Mouse (Mus musculus) lung, embryonic 15.5 days (tissue): ENCODE measurements around the gene Mrtfa. TPM values are rescaled to one million over a fixed set of nuclear protein-coding genes. Genes with fewer than 3 reads are reported as not detected.

ENCODE experiments used
- ATAC-seq: fragments of 200-750 bp; cut with Nextera tagmentation; 2 replicates; pipeline ENCODE4 v1.8.0; 2017; ENCODE audit warnings: moderate number of reproducible peaks, borderline replicate concordance; ENCODE audit not compliant: low FRiP score, low TSS enrichment; ENCODE audit errors: extremely low read depth
- H3K27ac ChIP-seq: fragments of 300-500 bp; sonication (generic); 2 replicates; pipeline ENCODE4 v1.5.1; 2015; ENCODE audit warnings: moderate library complexity, mild to moderate bottlenecking, inconsistent platforms
- H3K27me3 ChIP-seq: fragments of 300-500 bp; sonication (generic); 2 replicates; pipeline ENCODE4 v1.6.1; 2015; ENCODE audit warnings: inconsistent platforms
- H3K36me3 ChIP-seq: fragments of 300-500 bp; sonication (generic); 2 replicates; pipeline ENCODE4 v1.6.1; 2015; ENCODE audit warnings: inconsistent platforms
- H3K4me1 ChIP-seq: fragments of 300-500 bp; sonication (generic); 2 replicates; pipeline ENCODE4 v1.6.1; 2015; ENCODE audit warnings: inconsistent platforms
- H3K4me2 ChIP-seq: fragments of 300-500 bp; sonication (generic); 2 replicates; pipeline ENCODE4 v1.6.1; 2015; ENCODE audit warnings: inconsistent platforms, mild to moderate bottlenecking, moderate library complexity
- H3K4me3 ChIP-seq: fragments of 300-500 bp; sonication (generic); 2 replicates; pipeline ENCODE4 v1.5.1; 2015; ENCODE audit warnings: mild to moderate bottlenecking, inconsistent platforms
- H3K9ac ChIP-seq: fragments of 300-500 bp; sonication (generic); 2 replicates; pipeline ENCODE4 v1.6.1; 2015; ENCODE audit warnings: inconsistent platforms
- H3K9me3 ChIP-seq: fragments of 300-500 bp; sonication (generic); 2 replicates; pipeline ENCODE4 v1.6.1; 2016; ENCODE audit warnings: inconsistent platforms
- WGBS: fragments of 180-500 bp; shearing (Covaris S2); methylation state at CpG from one replicate; pipeline ENCODE4 v1.1.7; 2015; 5-methylcytosine and 5-hydroxymethylcytosine counted together
- polyA plus RNA-seq: library from polyadenylated mRNA; unstranded; fragments of >200 nt; fragmentation: Nextera tagmentation; extraction: Ambion mirVana; gene quantifications from 2 replicates; pipeline ENCODE4 v1.2.1, GENCODE M21; 2015

Mrtfa gene
- polyA plus RNA-seq, 1 experiment from 2014 or later, result 24.2 TPM

DNA sequence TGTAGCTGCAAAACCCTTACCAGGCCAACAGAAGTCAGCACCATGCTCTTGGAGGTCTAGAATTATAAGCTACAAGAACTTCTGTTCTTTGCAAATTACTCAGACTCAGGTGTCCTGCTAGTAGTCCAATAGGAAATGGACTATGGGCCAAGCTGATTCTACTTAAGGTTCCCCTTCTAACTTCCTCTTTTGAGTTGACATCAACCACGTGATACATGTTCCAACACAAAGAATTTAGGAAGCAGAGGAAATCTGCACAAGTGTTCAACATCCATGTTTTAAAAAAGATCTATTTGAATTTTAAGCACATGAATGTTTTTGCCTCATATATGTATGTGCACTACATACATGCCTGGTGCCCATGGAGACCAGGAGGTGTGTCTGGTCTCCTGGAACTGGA lies 116.0 kb downstream of the Mrtfa start:
- no peak overlapping the region for H3K27ac ChIP-seq
- H3K4me3 ChIP-seq, result no peak overlapping the region
- no peak overlapping the region for H3K4me2 ChIP-seq
- 0 out of 2 replicates have a peak, but pooled peaks cover 3% of the 10 kb centered on the region for H3K4me1 ChIP-seq
- no peak overlapping the region for H3K9ac ChIP-seq
- H3K9me3 ChIP-seq, result no peaks in the 10 kb centered on the region
- no peak for ATAC-seq
- 81% methylated on average over 1 of the region's 1 CpGs for WGBS
- no peaks in the 10 kb centered on the region for H3K27me3 ChIP-seq
- no peaks in the 10 kb centered on the region for H3K36me3 ChIP-seq

DNA sequence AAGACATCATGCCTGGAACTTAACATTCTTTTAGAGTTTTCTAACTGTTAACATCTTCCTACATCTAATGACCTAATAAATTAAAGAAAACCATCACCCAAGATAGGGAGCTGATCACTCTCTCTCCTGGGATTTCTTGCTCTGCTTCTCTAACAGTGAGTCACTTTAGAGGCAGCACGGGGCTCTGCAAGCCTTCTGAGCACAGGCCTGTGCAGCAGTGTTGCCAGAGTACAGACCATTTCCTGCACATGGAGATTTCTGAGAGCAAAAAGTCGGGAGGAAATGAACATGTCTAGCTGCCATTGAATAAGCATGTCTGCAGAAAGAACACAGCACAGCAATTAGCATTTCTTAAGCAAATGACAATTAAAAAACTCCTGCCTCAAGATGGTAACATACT lies 116.8 kb downstream of the Mrtfa start:
- WGBS, result 32% methylated on average over 2 of the region's 2 CpGs
- H3K9me3 ChIP-seq, result no peaks in the 10 kb centered on the region
- no peak overlapping the region for H3K4me2 ChIP-seq
- no peak for ATAC-seq
- no peak overlapping the region for H3K9ac ChIP-seq
- H3K4me1 ChIP-seq, result 0 out of 2 replicates have a peak, but pooled peaks cover 3% of the 10 kb centered on the region
- 0 out of 2 replicates have a peak, but pooled peaks cover 2% of the 10 kb centered on the region for H3K36me3 ChIP-seq
- no peak overlapping the region for H3K4me3 ChIP-seq
- no peaks in the 10 kb centered on the region for H3K27me3 ChIP-seq
- H3K27ac ChIP-seq, result no peak overlapping the region

DNA sequence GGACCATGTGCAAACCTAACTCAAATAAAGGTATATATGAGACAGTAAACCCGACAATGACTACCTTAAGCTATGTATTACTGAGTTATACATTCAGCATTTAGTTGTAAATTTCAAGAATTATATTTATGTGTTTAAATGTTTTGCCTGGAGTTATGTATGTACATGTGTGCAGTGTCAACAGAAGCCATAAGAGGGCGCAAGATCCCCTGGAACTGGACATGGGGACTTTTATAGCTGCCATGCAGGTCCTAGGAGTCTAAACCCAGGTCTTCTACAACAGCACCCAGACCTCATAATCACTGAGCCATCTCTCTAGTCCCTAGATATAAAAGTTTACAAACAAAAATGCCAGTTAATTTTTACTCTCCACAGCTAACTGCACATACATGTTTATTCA lies 117.8 kb downstream of the Mrtfa start:
- 71% methylated on average over 2 of the region's 2 CpGs for WGBS
- 0 out of 2 replicates have a peak, but pooled peaks cover 3% of the 10 kb centered on the region for H3K4me1 ChIP-seq

DNA sequence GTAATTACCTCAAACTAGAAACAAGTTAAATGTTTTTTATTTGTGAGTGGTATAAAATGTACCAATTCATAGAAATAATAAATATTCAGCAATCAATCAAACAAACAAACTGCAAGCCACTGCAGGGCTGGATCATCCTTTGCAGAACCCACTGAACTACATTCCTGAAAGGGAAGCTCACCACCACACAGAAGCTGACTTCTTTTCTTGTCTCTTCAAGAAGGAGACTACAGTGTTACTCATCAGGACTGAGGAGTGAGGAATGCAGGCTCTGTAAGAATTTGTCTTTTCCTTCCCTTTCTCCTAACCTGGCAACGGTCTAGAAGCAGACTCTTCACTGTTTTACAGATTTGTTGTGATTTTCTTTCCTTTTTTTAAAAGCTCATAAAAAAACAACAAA lies 120.1 kb downstream of the Mrtfa start:
- H3K4me2 ChIP-seq, result no peak overlapping the region

More for the DNA sequence above, 117.8 kb downstream of the Mrtfa start:
- ATAC-seq, result no peak
- no peak overlapping the region for H3K27ac ChIP-seq
- no peak overlapping the region for H3K9ac ChIP-seq
- H3K27me3 ChIP-seq, result no peaks in the 10 kb centered on the region
- no peak overlapping the region for H3K4me3 ChIP-seq
- H3K36me3 ChIP-seq, result 0 out of 2 replicates have a peak, but pooled peaks cover 4% of the 10 kb centered on the region
- H3K4me2 ChIP-seq, result no peak overlapping the region
- no peaks in the 10 kb centered on the region for H3K9me3 ChIP-seq

DNA sequence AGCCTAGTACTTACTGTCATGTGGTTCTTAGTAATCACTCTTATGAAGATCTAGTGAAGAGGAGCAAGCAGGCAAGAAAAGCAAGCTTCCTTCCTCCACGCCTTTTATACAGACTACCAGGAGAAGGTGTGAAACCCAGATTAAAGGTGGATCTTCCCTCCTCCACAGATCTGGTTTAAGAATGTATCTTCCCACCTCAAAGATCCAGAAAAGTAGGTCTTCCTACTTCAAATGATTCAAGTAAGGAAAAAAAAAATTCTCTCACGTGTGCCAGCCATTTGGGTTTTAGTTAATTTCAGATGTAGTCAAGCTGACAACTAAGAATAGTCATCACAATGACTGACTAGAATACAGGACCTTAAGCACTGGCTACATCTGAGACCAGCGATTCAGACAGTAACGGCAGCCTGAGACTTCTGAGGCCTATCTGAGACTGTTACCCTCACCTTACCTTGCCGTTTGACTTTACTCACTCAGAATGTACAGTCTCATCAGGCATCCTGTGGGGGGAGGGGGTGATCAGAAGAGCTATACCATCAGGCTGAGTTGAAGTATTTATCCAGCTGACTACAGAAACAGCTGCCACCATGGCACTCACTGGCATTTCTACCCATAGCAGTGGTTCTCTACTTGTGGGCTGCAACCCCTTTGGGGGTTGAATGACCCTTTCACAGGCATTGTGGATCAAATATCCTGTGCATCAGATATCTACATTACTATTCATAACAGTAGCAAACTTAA lies 121.7 kb downstream of the Mrtfa start:
- 0 out of 2 replicates have a peak, but pooled peaks cover 4% of the 10 kb centered on the region for H3K36me3 ChIP-seq
- ATAC-seq, result no peak
- WGBS, result 87% methylated on average over 5 of the region's 5 CpGs
- no peak overlapping the region for H3K4me3 ChIP-seq
- peaks cover 10% of the 10 kb centered on the region; the same call in 1 of the 2 replicates for H3K4me1 ChIP-seq
- no peak overlapping the region for H3K4me2 ChIP-seq
- H3K27ac ChIP-seq, result no peak overlapping the region
- H3K9me3 ChIP-seq, result no peaks in the 10 kb centered on the region
- H3K9ac ChIP-seq, result no peak overlapping the region
- no peaks in the 10 kb centered on the region for H3K27me3 ChIP-seq

More for the DNA sequence above, 120.1 kb downstream of the Mrtfa start:
- no peak overlapping the region for H3K9ac ChIP-seq
- H3K36me3 ChIP-seq, result 0 out of 2 replicates have a peak, but pooled peaks cover 4% of the 10 kb centered on the region
- no peak overlapping the region for H3K27ac ChIP-seq
- no peak for ATAC-seq
- no peak overlapping the region for H3K4me3 ChIP-seq
- WGBS, result 71% methylated on average over 1 of the region's 1 CpGs
- H3K27me3 ChIP-seq, result no peaks in the 10 kb centered on the region
- peaks cover 10% of the 10 kb centered on the region; the same call in 1 of the 2 replicates for H3K4me1 ChIP-seq
- no peaks in the 10 kb centered on the region for H3K9me3 ChIP-seq

DNA sequence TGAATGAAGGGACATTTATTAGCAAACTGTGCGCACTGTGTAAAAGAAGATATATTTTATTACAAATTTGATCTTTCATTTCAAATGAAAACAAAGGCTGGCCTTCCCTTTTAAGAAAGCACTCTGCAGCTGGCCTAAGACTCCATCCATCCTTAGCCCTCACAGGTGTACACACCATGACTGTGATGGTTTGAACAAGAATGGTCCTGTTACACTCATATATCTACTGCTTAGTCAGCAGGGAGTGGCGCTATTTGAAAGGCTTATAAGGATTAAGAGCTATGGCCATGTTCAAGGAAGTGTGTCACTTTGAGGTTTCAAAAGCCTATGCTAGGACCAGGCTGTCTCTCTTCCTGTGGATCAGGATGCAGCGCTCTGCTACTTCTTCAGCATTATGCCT lies 122.8 kb downstream of the Mrtfa start:
- ATAC-seq, result no peak
- WGBS, result 95% methylated on average over 3 of the region's 3 CpGs
- Histone ChIP-seq H3K4me1 (peaks cover 10% of the 10 kb centered on the region), H3K9ac (no peak overlapping the region), H3K4me3 (no peak overlapping the region), H3K27ac (no peak overlapping the region), H3K9me3 (no peaks in the 10 kb centered on the region), H3K27me3 (no peaks in the 10 kb centered on the region), H3K36me3 (0 out of 2 replicates have a peak, but pooled peaks cover 4% of the 10 kb centered on the region), H3K4me2 (no peak overlapping the region)

DNA sequence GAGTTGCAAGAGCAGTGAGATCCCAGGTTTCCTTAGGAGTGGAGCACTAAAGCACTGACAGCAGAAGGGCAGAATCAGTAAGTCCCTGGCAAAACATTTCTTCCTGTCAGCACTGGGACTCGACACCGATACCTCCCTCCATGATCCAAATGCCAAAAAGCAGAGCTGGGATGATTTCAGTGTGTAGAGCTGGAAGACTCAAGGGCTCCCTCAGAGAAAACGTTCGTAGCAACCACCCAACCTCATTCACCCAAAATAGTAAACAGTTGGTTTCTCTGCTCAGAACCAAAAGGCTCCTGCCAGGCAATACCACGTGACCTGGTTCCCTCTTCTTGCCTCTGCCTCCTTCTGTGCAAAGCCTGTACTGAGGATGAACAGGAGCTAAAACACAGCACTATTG lies 123.6 kb downstream of the Mrtfa start:
- Histone ChIP-seq H3K27ac (no peak overlapping the region), H3K4me1 (peaks cover 18% of the 10 kb centered on the region), H3K9ac (no peak overlapping the region), H3K4me3 (no peak overlapping the region), H3K27me3 (no peaks in the 10 kb centered on the region), H3K9me3 (no peaks in the 10 kb centered on the region), H3K36me3 (0 out of 2 replicates have a peak, but pooled peaks cover 4% of the 10 kb centered on the region), H3K4me2 (no peak overlapping the region)
- 52% methylated on average over 5 of the region's 5 CpGs for WGBS
- ATAC-seq, result no peak

DNA sequence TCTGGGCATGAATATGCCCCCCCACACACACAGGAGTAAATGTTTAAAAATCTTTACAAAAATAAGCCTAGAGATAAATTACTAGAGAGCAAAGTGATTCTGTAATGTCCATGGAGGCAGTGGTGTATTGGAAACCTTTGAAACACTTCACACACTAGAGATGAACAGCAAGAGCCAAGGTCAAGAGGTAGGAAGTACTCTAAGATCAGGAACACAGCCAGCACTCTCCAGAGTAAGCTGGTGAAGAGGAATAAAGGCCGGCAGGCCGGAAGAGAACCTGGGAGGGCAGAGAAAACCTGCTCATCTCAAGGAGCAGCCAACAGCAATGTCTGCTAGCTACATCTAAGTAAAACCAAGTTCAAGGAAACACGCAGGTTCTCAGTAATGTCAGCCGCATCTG lies 125.9 kb downstream of the Mrtfa start:
- ATAC-seq, result no peak
- 78% methylated on average over 4 of the region's 4 CpGs for WGBS

DNA sequence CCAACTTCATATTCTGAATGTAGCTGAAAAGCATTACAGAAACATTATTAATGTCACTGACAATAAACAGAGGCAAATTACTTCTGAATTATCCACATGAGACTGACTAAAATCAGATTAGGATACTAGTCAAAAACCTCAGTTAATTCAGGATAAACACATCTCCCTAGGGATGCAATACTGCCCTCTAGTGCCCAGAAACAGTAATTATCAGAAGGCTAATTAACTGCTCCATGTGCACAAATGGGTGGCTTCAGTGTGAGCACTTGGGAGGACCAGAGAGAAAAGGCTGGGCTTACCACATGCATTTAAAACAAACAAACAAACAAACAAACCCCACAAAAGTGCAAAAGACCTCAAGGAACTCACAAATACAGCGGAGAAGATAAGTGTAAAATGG lies 126.4 kb downstream of the Mrtfa start:
- H3K9ac ChIP-seq, result no peak overlapping the region
- no peak overlapping the region for H3K4me2 ChIP-seq
- H3K27ac ChIP-seq, result no peak overlapping the region
- WGBS, result 33% methylated on average over 1 of the region's 1 CpGs
- no peaks in the 10 kb centered on the region for H3K27me3 ChIP-seq
- 0 out of 2 replicates have a peak, but pooled peaks cover 4% of the 10 kb centered on the region for H3K36me3 ChIP-seq
- H3K9me3 ChIP-seq, result no peaks in the 10 kb centered on the region
- H3K4me3 ChIP-seq, result no peak overlapping the region
- peaks cover 20% of the 10 kb centered on the region for H3K4me1 ChIP-seq
- ATAC-seq, result no peak

More for the DNA sequence above, 125.9 kb downstream of the Mrtfa start:
- Histone ChIP-seq H3K9me3 (no peaks in the 10 kb centered on the region), H3K27ac (no peak overlapping the region), H3K9ac (no peak overlapping the region), H3K4me3 (no peak overlapping the region), H3K4me1 (peaks cover 20% of the 10 kb centered on the region), H3K4me2 (no peak overlapping the region), H3K36me3 (0 out of 2 replicates have a peak, but pooled peaks cover 4% of the 10 kb centered on the region), H3K27me3 (no peaks in the 10 kb centered on the region)

DNA sequence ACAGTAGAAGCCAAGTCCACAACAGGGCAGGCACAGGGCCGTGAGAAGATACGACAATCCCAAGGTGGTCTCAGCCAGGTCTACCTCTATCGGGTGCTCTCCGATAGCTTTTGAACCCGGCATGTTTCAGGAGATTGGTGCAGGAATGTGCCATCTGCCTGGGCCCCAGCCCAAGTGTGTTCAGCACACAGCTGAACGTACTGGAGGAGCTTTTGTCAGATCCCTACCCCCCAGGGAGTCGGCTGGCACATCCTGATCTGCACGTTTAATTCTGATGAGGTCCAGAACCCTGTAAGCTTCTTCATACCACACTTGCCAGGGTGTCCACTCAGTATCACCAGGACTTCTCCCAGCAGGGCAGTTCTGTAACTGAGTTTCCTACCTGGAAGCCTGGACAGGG lies 127.9 kb downstream of the Mrtfa start:
- H3K27ac ChIP-seq, result peak overlapping the region; percentile 57
- peaks cover 20% of the 10 kb centered on the region for H3K4me1 ChIP-seq
- no peaks in the 10 kb centered on the region for H3K36me3 ChIP-seq
- H3K9me3 ChIP-seq, result no peaks in the 10 kb centered on the region
- WGBS, result 26% methylated on average over 8 of the region's 8 CpGs
- H3K9ac ChIP-seq, result no peak overlapping the region
- no peak overlapping the region for H3K4me3 ChIP-seq
- H3K4me2 ChIP-seq, result no peak overlapping the region
- ATAC-seq, result no peak
- no peaks in the 10 kb centered on the region for H3K27me3 ChIP-seq

DNA sequence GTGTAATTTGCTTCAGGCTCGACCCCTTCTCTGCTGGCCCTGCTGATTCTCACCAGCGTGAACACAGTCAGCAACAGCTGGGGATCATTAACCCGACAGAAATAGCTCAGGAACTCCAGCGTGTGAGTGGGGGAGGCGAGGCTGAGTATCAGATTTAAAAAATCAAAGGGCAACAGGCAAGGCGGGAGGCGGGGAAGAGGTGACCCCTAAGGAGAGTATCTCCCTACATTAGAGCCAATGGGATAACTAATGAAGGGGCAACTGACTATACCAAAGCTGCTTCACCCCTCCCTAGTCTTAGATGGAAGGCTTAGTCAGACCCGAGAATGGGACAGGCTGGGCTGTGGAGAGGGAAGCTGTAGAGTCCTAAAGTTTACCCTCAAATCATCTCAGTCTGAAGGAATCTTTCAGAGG lies 128.4 kb downstream of the Mrtfa start:
- Histone ChIP-seq H3K27ac (peak overlapping the region; percentile 57), H3K4me3 (no peak overlapping the region), H3K27me3 (no peaks in the 10 kb centered on the region), H3K4me2 (no peak overlapping the region), H3K4me1 (peaks cover 20% of the 10 kb centered on the region), H3K9ac (no peak overlapping the region), H3K9me3 (no peaks in the 10 kb centered on the region), H3K36me3 (no peaks in the 10 kb centered on the region)
- WGBS, result 7% methylated on average over 8 of the region's 8 CpGs
- ATAC-seq, result peak; percentile 46; the same call in 1 of the 2 replicates

DNA sequence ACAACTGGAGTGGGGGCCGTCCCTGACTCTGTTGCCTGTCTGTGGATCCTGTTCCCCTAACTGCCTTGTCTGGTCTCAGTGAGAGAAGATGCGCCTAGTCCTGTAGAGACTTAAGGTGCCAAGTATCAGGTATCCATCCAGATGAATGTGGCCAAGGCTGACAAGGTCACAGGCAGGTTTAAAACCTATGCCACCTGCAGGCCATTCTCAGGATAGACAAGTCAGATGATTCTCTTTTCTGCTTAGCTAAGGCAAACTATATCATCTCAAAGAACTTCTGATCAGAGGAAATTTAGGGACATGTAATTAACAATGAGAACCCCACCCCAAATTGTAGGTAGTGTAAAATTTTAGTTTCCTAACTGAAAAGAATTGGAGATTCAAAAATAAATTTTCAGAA lies 129.6 kb downstream of the Mrtfa start:
- Histone ChIP-seq H3K4me3 (no peak overlapping the region), H3K9ac (no peak overlapping the region), H3K27ac (no peak overlapping the region), H3K9me3 (no peaks in the 10 kb centered on the region), H3K36me3 (no peaks in the 10 kb centered on the region), H3K4me2 (no peak overlapping the region), H3K27me3 (no peaks in the 10 kb centered on the region), H3K4me1 (peaks cover 13% of the 10 kb centered on the region)
- no peak for ATAC-seq
- WGBS, result 94% methylated on average over 2 of the region's 2 CpGs
